Mouse (Mus musculus) thymus, postnatal 36 days (tissue): Measurements from ENCODE around the gene Gstm2.
A peak's percentile ranks its signal among the peaks of the same experiment; 100 is the strongest.
"Not testable (repeated sequence)": the region's sequence is repeated elsewhere in the genome, so short reads cannot be mapped to it uniquely, and the experiment has no call there.

Source experiments
- DNase-seq, 2 experiments: peaks; one replicate each; pipeline ENCODE4 v3.0.0; 2022; ENCODE audit warnings: mixed read lengths in 2 of 2

Gene Gstm2

DNA sequence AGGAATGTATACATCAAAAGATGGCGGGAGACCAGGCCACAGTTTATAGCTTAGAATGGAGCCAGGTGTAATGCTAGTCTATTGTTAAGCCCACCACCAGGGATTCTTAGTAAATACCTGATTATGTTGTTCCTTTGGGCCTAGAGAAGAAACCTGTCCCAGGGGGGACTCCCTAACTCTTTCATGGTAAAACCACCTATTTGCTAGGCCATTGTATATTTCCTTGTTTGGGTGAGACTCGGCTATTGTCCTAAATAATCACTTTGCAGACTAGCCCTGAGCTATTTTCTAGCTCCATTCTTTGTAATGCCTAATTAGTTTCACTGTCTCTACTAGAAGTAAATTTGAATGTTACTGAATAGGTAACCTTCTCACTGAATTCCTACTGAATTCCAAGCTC is 9.7 kb upstream of the Gstm2 start:
- DNase-seq, result not testable (repeated sequence)

DNA sequence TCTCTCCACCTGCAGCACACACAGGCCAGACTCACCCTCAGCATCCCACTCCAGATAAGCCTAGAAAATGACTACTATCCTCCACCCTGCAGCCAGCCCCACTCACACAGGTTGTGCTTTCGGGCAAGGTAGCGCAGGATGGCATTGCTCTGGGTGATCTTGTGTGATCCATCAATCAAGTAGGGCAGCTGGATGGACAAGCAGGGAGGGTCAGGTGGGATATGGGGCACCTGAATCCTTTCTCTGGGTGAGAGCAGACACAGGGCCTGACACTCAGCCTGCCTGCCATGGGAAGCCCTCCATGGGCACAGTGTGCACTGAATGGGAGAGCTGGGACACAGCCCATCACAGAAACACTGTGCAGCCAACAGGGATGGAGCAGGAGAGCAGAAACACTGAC is 1.1 kb downstream of the Gstm2 start:
- DNase-seq, result not testable (repeated sequence)

DNA sequence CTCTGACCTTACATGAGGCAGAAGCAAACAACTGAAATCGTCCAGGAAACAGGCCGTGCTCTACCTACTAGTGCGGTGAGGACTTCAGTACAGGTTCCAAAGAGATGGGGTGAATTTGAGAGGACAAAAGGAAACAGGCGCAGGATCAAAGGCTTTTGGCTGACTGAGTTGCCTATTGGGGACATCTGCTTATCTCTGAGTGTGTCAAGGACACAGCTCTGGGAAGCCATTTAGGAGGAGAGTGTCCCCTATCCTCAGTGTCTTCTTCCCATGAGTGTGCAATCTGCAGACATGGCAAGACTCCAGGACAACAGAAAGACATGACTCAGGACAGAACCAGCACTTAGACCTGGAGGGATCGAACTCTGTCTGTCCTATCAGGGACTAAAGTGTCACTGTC is 1.8 kb downstream of the Gstm2 start:
- no peak for DNase-seq

DNA sequence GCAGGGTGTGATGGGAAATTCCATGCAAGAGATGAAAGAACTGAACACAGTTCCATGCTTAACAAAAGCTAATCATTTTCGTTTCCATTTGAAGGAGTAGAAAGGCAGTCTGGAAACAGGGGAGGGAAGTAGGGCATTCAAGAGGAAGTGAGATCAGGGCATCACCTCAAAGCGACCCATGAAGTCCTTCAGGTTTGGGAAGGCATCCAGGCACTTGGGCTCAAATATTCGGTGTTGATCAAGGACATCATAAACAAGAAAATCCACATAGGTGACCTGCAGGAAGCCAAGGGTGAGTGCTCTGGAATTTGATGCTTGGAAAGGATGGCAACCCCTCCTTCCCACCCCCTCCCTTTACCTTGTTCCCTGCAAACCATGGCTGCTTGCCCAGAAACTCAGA is 2.5 kb downstream of the Gstm2 start:
- DNase-seq, result no peak

DNA sequence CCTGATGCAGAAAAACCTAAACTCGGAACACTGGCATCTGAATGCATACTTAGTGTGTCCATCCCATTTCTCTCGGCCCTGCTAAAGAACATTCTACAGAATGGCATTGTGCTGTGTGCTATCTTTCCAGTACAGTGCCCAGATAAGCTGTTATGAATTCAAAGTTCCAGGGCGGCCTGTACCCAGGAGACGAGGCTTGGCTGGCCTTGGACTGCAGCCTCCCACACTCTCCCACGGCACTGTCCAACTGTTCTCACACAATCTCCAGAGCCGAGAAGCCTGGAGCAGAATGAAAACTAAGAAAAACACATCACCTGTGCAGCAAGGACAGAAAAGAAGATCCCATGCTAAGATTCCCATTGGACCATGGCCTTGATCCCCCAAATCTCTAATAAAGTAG is 3.5 kb downstream of the Gstm2 start:
- no peak for DNase-seq

DNA sequence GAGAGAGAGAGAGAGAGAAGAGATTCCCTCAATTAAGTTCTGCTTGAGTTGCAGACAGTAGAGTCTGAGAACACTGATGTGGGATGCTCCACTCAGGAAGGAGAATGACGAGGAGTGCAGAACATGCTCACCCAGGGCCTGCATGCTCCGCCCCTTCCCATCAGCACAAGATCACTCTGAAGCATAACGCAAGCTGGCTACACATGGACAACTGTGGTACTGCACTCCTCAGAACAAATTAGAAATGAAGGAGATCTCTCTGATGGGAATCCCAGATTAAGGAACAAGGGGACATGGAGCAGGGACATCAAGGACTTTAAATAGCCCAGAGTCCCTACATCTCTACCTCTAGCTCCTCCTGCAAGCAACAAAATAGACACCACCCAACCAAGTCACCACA is 5.0 kb downstream of the Gstm2 start:
- DNase-seq, result no peak

DNA sequence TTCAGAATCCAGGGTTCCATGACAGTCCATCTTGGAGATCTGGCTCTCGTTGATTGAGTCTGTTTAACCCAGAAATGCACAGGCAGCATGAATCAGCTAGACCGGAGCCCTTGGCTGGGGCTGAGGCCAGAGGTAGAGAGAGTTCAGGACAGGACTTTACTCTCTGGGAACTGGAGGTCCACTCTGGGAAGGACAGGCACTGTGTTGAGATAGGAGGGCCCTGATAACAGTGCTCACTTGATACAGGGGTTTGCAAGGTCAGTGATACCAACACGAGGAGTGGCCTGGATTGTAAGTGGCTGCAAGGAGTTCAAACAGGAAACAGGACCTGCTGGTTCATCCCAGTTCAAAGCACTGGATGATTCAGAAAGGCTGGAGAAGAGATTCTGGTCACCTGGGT is 8.6 kb downstream of the Gstm2 start:
- DNase-seq, result no peak

DNA sequence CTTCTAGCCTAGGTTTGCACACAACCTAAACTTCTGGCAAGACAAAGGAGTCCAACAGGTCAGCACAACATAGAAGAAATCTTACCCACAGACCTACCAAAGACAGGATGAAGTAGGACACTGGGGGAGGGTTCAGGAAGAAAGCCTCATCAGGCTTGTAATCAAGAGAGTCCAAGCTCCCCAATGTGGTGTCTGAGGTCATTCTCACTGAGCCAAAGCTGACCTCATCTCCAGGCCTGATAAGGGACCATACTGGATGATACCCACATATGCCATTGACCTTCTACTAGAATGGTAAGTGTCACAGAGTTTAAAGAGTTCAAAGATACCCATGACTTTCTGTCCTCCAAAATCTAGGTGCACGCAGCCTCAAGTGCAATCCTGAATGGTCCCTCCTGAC is 12.0 kb downstream of the Gstm2 start:
- no peak for DNase-seq

DNA sequence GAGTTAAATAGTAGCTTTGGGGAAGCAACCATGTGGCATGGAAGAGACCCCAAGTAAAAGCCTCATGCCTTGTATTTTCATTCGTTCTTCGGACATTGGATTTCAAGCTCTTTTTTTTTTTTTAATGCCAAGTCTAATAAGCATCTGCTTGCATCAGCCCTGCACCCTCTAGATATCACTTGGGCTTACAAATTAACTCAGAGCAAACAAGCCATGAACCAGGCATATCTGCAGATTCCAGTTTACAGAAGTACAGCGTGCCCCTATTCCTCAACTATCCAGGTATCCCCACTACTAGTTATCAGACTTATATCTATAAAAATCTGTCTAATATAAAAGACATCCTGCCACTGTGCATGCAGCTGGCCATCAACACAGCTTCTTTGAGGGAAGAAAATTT is 14.2 kb downstream of the Gstm2 start:
- no peak for DNase-seq

DNA sequence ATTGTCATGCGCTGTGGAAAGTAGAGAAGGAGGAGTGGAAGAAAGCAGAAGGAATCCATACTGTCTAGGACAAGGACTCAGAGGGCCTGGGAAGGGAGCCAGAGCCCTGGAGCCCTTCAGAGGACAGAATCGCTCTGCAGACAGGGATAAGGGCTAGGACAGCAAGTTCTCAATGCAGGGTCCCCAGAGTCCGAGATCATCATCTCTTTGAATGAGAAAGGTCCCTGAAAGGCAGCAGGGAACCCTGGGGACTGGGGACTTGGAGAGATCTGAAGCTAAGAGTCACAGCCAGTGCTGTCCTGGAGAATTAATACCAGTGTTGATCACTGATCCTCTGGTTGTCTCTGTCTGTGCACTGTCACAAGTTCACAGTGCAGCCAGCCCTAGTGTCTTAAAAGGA is 15.2 kb downstream of the Gstm2 start:
- DNase-seq, result not testable (repeated sequence)

DNA sequence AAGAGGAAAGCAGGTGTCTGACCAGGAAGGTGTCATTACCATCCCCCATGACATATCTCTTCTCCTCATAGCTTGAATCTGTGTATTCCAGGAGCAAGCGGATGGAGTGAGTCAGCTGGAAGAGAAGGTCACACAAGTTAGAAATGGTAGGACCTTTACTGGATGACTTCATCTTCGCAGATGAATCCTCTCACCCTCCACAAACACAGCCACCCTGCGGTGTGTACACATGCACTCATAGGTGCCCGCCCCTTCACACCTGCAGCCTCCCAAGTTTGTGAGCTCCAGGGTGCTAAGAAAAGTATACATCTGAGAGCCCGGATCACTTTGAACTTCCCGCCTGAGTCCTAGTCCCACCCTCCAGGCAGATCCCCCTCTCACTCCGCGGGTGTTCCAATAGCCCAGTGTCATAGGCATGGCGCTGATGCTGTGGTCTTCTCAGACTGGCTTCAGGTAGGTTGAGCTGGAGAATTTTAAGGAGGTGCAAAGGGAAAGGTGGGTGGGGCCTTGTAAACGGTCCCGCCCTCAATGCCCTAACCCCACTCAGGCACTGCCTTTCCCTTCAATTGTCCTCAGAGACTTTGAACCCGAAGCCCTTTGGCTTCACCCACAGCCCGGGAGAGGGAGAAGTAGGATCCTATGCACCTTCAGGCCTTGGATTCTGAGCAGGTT is 17.4 kb downstream of the Gstm2 start, which contains the start of gene Gstm3:
TSS of gene Gstm3 (minus strand) at position 560 of the 672 bp plus-strand sequence.
- DNase-seq, result no peak

DNA sequence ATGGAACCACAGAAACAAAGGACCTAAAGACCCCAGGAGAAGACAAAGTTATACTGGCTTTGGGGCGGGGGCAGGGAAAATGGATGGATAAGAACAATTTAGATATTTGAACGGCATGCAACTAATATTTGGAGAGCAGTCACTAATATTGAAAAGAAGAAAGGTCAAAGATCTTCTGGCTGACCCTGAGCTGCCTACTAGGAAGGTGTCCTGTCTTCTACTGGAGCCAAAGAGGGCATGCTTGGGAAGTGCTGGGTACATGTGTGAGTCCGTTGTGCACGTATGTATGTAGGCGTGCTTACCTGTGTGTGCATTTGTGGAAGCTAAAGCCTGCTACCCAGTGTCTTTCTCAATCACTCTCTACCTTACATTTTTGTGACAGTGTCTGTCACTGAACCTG is 19.6 kb downstream of the Gstm2 start:
- no peak for DNase-seq

DNA sequence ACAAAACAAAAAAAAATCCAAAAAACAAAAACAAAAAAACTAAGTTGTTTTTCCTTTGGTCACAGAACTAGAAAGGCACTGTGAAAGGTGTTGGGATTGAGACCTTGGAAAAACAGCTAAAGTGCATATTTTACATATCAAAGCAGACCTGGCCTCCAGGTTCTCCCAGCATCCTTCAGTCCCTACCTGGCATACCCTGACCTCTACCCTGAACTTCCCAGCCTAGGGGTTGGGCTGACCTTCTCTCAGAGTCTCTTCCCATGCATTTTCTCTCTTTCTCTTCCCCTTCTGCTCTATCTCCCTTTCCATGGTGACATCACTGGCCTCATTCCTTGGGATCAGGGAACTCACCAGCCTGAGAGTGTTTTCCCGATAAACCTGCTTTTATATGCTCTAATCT is 20.7 kb downstream of the Gstm2 start:
- DNase-seq, result no peak

DNA sequence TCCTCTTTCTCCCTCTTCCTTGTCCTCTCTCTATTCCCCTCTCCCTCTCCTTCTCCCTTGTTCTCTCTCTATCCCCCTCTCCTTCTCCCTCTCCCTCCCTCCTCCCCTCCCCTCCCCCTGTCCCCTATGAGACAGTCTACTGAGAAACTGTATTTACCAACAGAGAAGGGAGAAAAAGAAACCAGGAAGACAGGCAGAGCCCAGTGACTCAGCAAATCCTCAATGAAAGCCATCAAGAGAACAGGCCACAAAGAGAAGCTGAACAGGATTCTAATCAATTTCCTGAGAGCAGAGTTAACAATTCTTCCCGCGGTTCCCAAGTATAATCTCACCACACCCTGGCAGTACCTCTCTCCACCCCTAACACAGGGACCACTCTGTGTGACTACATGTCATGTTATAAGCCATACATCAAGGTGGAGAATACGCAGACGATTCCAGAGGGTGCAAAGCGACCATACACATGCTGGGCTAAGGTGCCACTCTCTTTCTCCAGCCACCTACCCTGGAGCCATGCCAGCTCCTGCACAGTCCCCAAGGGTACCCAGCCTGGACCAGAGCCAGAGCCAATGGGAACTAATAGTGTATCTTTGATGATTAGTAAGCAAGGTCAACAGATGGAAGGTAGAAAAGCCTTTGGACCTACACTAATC is 21.5 kb downstream of the Gstm2 start:
- no peak for DNase-seq

DNA sequence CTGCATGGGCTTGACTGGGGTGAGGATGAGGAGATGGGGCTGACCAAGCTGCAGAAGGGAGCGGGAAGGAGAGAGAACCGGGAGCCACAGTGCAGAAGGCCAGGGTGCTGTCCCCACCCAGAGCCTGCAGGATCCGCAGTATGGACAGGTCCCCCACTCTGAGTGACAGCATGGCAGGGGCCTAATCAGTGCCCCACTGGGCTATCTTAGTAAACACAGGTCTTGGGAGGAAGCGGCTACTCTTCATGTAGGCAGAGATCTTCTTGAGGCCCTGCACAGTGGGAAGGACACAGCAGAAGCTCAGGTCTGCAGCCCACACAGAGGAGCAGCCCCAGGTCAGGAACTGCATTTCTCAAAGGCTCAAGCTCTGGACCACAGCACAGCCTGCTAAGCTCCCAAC is 22.2 kb downstream of the Gstm2 start:
- DNase-seq, result no peak

DNA sequence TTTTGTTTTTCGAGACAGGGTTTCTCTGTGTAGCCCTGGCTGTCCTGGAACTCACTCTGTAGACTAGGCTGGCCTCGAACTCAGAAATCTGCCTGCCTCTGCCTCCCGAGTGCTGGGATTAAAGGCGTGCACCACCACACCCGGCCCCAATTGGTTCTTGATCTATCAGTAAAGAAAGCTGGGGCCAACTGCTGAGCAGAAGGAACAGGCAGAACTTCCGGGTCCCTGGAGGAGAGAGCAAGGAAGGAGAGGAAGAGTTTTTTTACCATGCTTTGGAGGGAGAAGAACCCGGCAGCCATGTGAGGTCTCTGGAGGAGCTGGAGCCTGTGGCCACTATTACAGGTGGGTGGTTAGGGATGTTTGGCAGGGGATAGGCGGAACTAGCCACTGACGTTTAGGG is 31.0 kb downstream of the Gstm2 start:
- not testable (repeated sequence) for DNase-seq

DNA sequence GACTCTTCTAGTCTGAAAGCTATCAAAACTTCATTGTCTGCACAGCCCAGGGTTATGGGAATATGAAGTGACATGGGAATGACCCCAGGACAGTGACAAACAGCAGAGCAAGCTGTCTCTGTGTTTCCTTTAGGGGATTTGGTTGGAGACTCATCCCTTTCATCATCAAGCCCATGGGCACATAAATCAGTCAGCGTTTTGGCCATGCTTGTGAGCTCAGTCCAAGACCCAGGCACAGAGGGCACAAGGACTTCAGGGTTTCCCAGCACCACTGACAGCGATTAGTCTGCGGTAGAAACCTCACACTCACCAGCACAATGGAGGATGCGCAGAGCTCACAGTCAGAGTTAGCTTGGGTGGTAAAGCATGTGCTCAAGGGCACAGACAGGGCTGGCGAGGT is 32.3 kb downstream of the Gstm2 start:
- no peak for DNase-seq

DNA sequence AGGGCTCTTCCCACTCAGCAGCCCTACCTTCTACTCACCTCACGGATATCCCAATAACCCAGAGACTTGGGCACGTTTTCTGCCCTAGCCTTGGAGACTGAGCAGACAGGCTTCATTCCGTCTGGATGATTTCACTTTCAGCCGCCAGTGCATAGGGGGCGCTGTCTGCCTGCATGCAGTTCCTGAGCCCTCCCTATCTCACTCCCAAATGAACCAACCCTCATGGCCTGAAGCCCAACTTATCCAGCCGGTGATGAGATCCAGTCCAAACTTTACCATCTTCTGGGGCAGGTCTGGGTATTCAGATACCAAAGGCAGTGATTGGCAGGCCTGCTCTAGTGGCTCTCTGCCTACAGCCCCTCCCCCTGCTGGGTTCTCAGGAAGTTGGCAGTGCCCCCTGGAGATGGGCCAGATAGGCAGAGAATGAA is 32.9 kb downstream of the Gstm2 start:
- peak; percentile 34 to 38 for DNase-seq

DNA sequence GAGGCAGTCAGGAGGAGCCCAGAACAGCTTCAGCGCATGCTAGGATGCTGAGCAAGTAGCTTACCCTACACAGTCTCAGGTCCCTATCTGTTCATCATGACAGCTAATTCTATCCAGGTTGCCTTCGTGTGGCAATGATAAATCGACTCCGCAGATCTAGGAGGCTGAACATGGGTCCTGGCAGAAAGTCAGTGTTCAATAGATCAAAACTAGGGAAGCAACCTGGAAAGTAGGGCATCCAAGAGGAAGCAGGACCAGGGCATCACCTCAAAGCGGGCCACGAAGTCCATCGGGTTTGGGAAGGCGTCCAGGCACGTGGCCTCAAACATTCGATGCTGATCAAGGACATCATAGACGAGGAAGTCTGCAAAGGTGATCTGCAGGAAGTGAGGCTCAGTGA is 35.7 kb downstream of the Gstm2 start:
- DNase-seq, result no peak

DNA sequence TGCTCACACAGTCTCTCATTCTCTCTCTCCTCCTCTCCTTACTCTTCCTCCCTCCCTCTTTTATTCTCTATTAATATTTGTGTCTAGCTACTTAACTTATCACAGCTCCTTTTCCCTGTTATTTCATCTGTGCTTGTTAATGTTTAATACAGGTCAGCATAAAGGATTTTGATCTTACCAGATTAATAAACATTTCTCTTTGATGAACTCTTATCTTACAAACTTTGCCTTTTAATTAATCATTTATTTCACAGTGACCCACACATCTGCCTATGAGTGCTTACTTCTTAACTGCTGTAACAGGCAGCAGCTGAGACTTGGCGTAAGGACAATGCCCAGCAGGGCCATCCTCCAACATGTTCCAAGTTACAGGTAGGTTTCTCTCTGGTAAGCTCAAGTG is 36.8 kb downstream of the Gstm2 start:
- DNase-seq, result not testable (repeated sequence)

DNA sequence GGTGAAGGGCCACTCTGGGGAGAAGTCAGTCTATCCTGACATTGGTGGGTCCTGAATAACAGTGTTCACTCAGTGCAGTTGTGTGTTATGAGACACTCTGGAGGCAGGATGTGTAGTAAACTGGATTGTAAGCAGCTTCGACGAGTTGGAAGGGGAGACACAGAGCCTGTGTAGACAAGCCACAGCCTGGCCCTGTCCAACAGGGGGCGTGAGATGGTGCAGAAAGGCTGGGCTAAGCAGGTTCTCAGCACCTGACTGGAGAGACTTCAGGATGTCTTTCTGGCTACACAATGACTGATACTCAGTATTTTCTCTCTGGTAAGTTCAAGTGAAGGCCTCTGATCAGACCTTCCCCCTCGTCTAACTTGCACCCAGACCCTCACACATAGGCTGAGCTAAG is 40.5 kb downstream of the Gstm2 start:
- no peak for DNase-seq

DNA sequence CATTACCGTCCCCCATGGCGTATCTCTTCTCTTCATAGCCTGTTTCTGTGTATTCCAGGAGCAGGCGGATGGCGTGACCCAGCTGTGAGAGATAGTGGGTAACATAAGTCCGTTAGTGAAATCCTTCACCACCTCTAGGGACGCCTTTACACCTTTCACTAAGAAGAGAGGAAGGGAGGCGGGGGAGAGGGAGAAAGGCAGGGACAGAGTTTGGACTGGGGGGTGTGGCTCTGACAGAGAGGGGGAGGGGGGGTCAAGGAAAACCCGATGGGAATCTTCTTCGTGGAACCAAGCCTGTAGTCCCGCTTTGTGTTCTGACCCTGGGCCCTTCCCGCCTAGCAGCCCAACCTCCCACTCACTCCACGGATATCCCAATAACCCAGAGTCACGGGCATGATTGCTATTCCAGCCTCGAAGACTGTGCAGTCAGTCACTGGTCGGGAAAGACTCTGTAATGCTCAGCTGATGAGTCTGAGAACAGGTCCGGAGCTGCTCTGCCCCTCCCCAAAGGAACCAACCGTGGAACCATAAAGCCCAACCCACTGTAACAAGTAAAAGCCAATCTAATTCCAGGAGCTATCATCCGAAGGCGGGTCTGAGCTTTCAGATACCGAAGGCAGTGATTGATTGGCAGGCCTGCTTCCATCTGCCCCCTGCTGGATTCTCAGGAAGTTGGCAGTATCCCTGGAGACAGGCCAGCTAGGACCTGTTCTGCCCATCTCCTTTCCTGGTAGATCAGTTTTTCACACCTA is 42.8 kb downstream of the Gstm2 start, which contains the start of gene Gstm6:
TSS of gene Gstm6 (minus strand) at position 511 of the 752 bp plus-strand sequence.
- no peak for DNase-seq

DNA sequence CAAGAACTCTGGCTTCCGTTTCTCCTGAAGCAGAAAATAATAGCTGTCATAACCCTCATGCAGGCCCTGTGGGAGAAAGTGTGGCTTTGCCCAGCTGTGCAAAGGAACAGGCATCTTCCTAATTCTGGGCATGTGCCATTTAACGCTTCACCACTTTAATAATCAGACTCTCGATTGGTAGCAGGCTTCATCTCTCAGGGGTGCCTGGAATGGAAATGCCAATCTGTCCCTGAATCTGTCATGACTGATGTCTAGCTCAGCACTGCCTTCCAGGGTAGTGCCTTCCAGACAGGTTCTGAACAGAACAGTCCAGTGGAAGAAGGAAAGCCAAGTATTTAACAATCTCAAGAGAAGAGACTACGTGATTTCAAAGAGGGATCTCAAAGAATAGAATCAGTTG is 45.0 kb downstream of the Gstm2 start:
- no peak for DNase-seq

DNA sequence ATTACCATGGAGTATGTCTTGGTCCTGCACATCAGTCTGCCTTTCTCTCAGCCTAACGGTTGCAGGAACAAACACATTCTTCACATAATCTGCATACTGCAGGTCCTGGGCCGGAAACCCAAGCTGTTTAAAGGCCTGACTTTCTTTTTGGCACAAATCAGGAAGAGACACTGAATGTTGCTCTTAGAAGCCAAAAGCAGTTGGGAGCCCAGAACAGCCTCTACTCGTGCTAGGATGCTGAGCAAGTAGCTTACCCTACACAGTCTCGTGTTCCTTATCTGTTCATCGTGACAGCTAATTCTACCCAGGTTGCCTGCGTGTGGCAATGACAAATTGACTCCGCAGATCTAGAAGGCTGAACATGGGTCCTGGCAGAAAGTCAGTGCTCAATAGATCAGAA is 45.7 kb downstream of the Gstm2 start:
- DNase-seq, result no peak
